Mouse (Mus musculus) lung, postnatal 0 days (tissue): ENCODE measurements around the gene Gpatch1.

Experiments used
- CTCF ChIP-seq: IDR thresholded peaks from 2 replicates; pipeline ENCODE4 v1.5.1; 2016; ENCODE audit warnings: antibody characterized with exemption, mild to moderate bottlenecking
- EP300 ChIP-seq: IDR thresholded peaks from 2 replicates; pipeline ENCODE4 v1.6.1; 2016; ENCODE audit warnings: antibody characterized with exemption, mild to moderate bottlenecking, control low read depth

DNA sequence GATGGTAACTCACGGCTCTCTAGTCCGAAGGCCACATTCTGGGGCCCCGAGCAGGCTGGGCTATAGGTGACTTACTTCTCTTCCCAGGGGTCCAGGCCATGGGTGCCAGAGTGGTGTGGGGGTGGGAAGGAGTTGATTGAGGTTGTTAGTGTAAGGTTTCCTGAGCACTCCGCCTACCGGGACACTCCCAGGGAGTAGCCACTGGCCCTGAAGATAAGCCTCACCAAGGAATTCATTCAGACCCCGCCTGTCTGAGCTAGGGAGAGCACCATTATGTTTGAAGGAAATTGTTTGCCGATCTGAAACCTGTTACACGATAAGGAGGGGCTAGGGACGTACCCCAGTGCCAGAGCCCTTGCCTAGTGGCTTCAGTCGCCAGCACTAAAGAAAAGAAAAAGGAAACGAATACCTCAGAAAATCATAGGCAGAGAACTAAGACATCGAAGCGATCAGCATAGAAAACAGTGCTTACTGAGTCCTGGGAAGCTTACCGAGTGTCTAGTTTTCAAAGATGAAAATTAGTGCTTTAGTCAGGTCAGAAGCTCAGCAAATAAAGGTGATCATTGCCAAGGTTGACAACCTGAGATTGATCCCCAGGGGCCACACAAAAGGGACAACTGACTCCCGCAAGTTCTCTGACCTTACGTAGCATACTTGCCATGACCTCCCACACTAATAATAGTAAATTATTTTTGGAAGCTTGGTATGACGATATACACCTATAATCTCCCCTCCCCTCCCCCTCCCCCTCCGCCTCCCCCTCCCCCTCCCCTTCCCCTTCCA is 29.9 kb upstream of the Gpatch1 start:
- no peak for TF ChIP-seq CTCF
- no peak for TF ChIP-seq EP300
